Mouse (Mus musculus): Measurements from ENCODE around the gene Tjp1. TPM values are rescaled to one million over a fixed set of nuclear protein-coding genes. Genes with fewer than 3 reads are reported as not detected.

Gene Tjp1
- total and polyA plus RNA-seq, 3 experiments: not detected

- no peak overlapping the region for H3K9ac ChIP-seq (ENCODE audit: insufficient read depth, low read depth)
- H3K4me3 ChIP-seq (replicated peaks in 1 of 3; ENCODE audit: low read depth in 2 of 3, low read length in 2 of 3, poor library complexity in 1 of 3): no peak overlapping the region
- TF ChIP-seq IRF4 (IDR thresholded peaks at IDR 0.05; ENCODE audit: low read depth, low read length) (no peak), ZNF384 (IDR thresholded peaks at IDR 0.05; ENCODE audit: low read depth, low read length) (no peak), MAZ (IDR thresholded peaks at IDR 0.05; ENCODE audit: low read depth, low read length) (no peak), USF1 (IDR thresholded peaks at IDR 0.05; ENCODE audit: low read depth, low read length) (no peak), GABPA (IDR thresholded peaks at IDR 0.05; ENCODE audit: insufficient replicate concordance, low read depth, low read length) (no peak), MYC (IDR thresholded peaks at IDR 0.05; ENCODE audit: low read depth, low read length) (no peak)
- in situ Hi-C loops (cut with MboI; ENCODE audit: low pct_ligation_motif_present, low pct_unique_long_range_greater_than_20kb, low sequenced_read_pairs): no loop called here
- dilution Hi-C loops (cut with MboI; ENCODE audit: extremely low pct_ligation_motif_present, extremely low pct_unique_long_range_greater_than_20kb, low sequenced_read_pairs): no loop called here
- peaks cover 14% of the 10 kb centered on the region for H3K27me3 ChIP-seq (replicated peaks)
- no peak for DNase-seq (ENCODE audit: extremely low read depth)
- H3K4me2 ChIP-seq (ENCODE audit: insufficient read depth, low read depth, poor library complexity, severe bottlenecking): no peak overlapping the region
- H3K9me3 ChIP-seq (replicated peaks; ENCODE audit: low read length): no peaks in the 10 kb centered on the region
- no peaks in the 10 kb centered on the region for H3K79me2 ChIP-seq (replicated peaks; ENCODE audit: control insufficient read depth, extremely low read depth, insufficient read depth, poor library complexity, severe bottlenecking)
- no peaks in the 10 kb centered on the region for H3K4me1 ChIP-seq (ENCODE audit: control insufficient read depth in 1 of 2, insufficient read depth in 2 of 2)
- H3K27ac ChIP-seq (ENCODE audit: insufficient read depth, low read depth): no peak overlapping the region
- H3K36me3 ChIP-seq (replicated peaks in 1 of 2; ENCODE audit: control insufficient read depth in 1 of 2, insufficient read depth in 1 of 2, low read length in 1 of 2): no peaks in the 10 kb centered on the region
Measured at GRCm38 (mm10) chr7:65516903-65517302, 10.7 kb downstream of the Tjp1 start.

- H3K4me2 ChIP-seq (ENCODE audit: insufficient read depth, low read depth, poor library complexity, severe bottlenecking): no peak overlapping the region
- no peaks in the 10 kb centered on the region for H3K4me1 ChIP-seq (ENCODE audit: control insufficient read depth in 1 of 2, insufficient read depth in 2 of 2)
- DNase-seq (ENCODE audit: extremely low read depth): no peak
- H3K9ac ChIP-seq (ENCODE audit: insufficient read depth, low read depth): no peak overlapping the region
- H3K79me2 ChIP-seq (replicated peaks; ENCODE audit: control insufficient read depth, extremely low read depth, insufficient read depth, poor library complexity, severe bottlenecking): no peaks in the 10 kb centered on the region
- H3K36me3 ChIP-seq (replicated peaks in 1 of 2; ENCODE audit: control insufficient read depth in 1 of 2, insufficient read depth in 1 of 2, low read length in 1 of 2): no peaks in the 10 kb centered on the region
- no peak overlapping the region for H3K27ac ChIP-seq (ENCODE audit: insufficient read depth, low read depth)
- no peak for TF ChIP-seq JUN (IDR thresholded peaks at IDR 0.05; ENCODE audit: insufficient read depth, low read depth, low read length)
- TF ChIP-seq MAFK (IDR thresholded peaks at IDR 0.05; ENCODE audit: insufficient replicate concordance, low read length): no peak
- TF ChIP-seq ZC3H11A (IDR thresholded peaks at IDR 0.05; ENCODE audit: low read depth, low read length): no peak
- no peak for TF ChIP-seq MAZ (IDR thresholded peaks at IDR 0.05; ENCODE audit: low read depth, low read length)
- no peak for TF ChIP-seq TBP (conservative IDR thresholded peaks at IDR 0.05; ENCODE audit: low read depth, low read length)
- TF ChIP-seq E2F4 (IDR thresholded peaks at IDR 0.05; ENCODE audit: insufficient replicate concordance, low read depth, low read length): no peak
- TF ChIP-seq RAD21 (IDR thresholded peaks at IDR 0.05; ENCODE audit: low read depth, low read length): no peak
- no peak for TF ChIP-seq SMC3 (IDR thresholded peaks at IDR 0.05; ENCODE audit: low read depth, low read length)
- TF ChIP-seq BHLHE40 (IDR thresholded peaks at IDR 0.05; ENCODE audit: low read depth, low read length): no peak
- no peak for TF ChIP-seq MXI1 (IDR thresholded peaks at IDR 0.05; ENCODE audit: low read depth, low read length)
- TF ChIP-seq CHD1 (IDR thresholded peaks at IDR 0.05; ENCODE audit: low read depth, low read length): no peak
- no peak for TF ChIP-seq CHD2 (IDR thresholded peaks at IDR 0.05; ENCODE audit: low read length)
- H3K27me3 ChIP-seq (replicated peaks): peaks cover 22% of the 10 kb centered on the region
- no peak overlapping the region for H3K4me3 ChIP-seq (replicated peaks in 1 of 3; ENCODE audit: low read depth in 2 of 3, low read length in 2 of 3, poor library complexity in 1 of 3)
- in situ Hi-C loops (cut with MboI; ENCODE audit: low pct_ligation_motif_present, low pct_unique_long_range_greater_than_20kb, low sequenced_read_pairs) (no loop called here), dilution Hi-C loops (cut with MboI; ENCODE audit: extremely low pct_ligation_motif_present, extremely low pct_unique_long_range_greater_than_20kb, low sequenced_read_pairs) (no loop called here)
- H3K9me3 ChIP-seq (replicated peaks; ENCODE audit: low read length): no peaks in the 10 kb centered on the region
Measured at GRCm38 (mm10) chr7:65513451-65514179, 14.0 kb downstream of the Tjp1 start.
